Mouse (Mus musculus) adrenal gland, adult 2 months (tissue): ENCODE measurements at regions not wholly inside any gene's neighbourhood (a gene's known extent, or its start where the extent isn't known, plus 50 kb on each side); places are given as distances from the start of the nearest gene placed in this dataset.
"Not testable (repeated sequence)": the region's sequence is repeated elsewhere in the genome, so short reads cannot be mapped to it uniquely, and the experiment has no call there.

ENCODE experiments used
- DNase-seq: peaks from one replicate; pipeline ENCODE4 v3.0.0; 2021

DNA sequence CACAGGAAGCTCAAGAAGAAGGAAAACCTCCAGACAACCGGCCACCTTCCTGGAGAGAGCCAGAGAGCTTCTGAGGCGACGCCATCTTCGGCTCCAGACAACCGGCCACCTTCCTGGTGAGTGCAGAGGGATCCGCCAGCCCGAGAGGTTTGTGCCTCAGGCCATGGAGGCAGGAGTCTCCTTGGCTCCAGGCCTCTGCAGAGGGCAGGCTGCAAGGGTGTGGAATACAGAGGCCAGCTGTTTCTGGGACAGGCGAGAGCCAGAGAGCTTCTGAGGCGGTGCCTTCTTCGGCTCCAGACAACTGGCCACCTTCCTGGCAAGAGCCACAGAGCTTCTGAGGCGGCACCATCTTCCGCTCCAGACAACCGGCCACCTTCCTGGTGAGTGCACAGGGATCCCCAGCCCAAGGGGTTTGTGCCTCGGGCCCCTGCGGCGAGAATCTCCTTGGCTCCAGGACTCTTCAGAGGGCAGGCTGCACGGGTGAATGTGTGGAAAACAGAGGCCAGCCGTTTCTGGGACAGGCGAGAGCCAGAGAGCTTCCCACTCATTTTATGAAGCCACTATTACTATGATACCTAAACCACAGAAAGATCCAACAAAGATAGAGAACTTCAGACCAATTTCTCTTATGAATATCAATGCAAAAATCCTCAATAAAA, 441.4 kb downstream of the Arl6ip6 start:
- not testable (repeated sequence) for DNase-seq

DNA sequence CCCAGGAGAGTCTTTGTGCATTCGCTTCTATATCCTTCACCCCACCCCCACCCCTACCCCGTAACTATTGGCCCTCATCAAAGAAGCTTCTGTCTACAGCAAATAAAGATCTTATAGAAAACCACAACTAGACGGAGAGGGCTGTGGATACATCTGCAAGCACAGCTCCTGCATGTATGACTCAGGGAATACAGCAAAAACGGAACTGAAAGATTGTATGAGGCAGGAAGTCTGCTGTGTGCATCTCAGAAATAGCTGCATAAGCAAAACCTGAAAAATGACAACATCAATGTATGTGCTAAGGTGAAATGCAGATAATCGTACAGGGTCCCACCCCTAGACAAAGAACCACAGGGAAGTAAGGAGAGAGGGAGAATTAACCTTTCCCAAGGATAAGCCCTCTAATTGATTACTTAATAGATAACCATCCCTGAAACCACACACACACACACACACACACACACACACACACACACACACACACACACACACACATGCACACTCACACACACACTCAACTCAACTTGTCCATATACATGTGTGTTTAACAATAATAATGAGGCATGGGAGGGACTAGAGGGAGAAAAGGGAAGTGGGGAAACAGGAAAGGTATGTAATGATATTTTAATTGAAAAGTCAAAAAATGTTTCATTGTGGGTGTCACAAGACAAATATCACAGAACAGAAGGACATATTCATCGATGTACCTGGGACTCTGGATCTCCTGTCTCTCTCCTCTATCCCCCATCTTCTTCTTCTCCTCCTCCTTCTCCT, 416.6 kb downstream of the Rprm start:
- DNase-seq = no peak

DNA sequence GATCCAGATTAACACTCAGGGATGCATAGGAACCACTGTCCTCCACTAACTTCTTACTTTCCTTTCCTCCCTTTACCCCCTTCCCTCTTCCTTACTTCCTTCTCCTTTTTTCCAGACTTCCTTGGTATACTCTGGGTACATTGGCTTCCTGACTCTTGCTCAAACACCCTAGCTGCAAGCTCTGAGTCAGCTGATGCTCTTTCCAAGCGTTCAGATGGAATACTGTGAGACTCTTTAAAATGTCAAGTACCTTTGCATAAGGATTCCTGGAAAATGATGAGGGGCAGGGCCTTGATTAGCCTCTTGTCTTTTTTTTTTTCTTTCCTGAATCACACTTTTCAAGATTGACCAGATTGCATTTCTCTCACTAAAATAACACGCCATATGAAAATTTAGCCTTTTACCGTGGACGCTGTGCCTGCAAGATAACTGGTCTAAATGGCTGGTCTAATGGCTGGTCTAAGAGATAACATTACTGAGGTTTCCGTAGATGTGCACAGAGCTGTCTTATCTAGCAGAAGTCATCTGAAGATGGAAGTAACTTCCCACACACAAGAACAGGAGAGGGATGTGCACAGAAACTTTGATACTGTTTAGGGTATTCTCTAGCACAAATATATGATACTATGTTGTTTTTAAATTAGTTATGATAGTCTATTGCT, 404.9 kb downstream of the Rprm start:
- no peak for DNase-seq

DNA sequence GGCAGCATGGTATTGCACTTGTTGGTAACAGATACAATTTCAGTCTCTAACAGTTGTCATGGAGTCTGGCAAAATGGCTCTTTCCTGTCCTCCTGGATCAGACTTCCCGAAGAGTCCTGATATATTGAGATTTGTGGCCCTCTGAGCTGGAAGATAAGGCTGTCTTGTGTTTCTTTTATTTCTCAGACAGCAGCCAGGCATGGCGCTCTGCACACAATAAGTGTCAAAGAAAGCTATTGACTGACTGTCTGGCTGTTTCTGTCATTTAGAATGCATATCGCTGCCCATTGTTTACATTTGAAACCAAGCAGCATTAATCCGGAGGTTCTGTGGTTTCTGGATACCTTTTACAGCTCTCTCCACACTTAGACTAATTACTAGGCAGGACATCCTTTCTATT, 402.8 kb downstream of the Rprm start:
- DNase-seq = no peak

DNA sequence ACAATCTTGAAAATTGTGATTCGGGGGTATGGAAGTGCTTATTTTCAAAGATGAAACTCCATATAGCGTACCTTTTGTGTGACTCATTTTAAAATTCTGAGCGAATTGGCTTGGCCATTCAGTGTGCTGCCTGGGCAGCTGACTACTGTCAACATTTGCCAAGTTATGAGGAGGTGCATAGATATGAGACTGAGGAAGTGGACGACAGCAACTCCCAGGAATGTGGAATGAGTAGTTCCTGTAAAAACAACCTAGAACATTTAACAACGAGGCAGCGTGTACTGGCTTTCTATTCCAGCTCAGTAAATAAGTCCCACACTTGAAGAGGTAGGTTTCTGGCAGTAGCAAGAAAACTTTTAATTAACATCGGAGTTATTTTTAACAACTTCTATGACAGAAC, 398.1 kb downstream of the Rprm start:
- DNase-seq = no peak

DNA sequence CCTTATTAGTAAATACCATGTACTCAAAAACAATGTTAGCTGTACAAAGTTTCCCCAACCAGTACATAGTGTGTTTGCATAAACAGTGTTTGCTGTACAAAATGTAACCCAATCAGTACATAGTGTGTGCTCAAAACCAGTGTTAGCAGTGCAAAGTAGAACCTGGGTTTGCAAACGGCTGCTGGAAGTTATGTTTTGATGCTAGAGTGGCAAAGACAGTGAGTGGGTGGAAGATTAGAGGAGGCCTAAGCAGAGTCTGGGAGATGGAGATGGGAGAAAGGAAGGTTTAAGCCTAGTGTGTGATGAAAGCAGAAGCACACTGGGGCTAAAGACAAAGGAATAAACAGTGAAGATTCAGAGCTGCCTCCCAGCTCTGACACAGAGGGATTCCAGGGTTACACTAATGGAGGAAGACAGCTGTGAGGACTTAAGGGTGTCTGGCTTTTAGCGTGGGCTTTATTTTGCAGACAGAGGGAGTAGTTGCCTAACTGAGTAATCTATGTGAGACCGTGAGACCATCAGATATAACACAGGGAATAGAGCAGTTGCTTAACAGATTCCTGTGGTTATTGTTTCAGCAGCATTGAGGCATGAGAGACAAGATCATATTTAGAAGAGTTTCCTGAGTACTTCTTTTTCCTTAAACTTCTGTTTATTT, 396.0 kb downstream of the Rprm start:
- DNase-seq = no peak

DNA sequence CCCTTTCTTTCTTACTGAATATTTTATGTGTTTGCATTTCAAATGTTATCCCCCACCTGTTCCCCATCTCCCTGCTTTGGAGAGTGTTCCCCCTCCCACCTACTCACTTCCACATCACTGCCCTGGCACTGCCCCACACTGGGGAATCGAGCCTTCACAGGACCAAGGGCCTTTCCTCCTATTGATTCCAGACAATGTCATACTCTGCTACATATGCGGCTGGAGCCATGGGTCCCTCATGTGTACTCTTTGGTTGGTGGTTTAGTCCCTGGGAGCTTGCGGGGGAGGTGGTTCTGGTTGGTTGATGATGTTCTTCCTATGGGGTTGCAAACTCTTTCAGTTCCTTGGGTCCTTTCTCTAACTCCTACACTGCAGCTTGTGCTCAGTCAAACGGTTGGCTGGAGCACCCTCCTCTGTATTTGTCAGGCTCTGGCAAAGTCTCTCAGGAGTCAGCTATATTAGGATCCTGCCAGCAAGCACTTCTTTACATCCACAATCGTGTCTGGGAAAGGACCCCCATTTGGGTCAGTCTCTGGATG, 393.7 kb downstream of the Rprm start:
- no peak for DNase-seq

DNA sequence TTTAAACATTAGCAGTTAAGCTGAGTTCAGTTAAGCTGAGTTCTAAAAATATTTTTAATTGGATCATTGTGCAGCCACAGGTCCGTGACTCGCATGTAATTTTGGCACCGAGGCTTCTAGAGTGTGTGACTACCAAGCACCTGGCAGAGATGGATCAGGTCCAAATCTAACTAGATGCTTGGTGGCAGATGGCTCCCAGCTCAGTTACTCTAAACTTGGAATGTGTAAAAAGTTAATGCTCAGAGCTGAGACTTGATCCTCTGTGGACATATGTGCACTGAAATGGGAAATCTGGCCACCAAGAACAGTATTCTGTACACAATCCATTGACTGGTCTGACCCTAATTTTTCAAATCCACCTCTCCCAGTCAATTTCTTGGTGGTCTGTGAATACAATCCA, 374.1 kb downstream of the Rprm start:
- DNase-seq = no peak

DNA sequence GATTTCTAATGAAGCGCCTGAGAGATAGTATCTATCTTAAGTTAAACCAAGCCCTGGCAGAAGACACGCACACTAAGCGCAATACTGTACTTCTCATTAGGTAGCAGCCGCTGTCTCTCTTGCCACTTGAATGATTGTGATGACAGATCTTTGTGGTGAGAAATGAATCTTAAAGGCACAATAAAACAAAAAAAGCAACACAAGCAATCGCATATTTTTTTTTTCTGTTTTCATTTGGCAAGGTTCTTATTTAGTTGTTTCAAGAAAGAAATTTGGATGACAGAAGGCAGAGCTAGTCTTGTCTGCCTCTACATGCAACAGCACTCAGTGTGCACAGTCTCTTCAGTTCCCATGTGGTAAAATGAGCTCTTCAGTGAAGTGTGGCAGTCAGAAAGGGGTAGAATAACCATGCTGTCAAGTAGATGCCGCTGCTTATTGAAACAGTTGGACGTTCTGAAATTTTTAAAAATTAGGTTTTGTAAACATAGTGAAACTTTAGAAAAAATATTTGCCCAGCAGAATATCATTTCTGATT, 372.2 kb downstream of the Rprm start:
- no peak for DNase-seq

DNA sequence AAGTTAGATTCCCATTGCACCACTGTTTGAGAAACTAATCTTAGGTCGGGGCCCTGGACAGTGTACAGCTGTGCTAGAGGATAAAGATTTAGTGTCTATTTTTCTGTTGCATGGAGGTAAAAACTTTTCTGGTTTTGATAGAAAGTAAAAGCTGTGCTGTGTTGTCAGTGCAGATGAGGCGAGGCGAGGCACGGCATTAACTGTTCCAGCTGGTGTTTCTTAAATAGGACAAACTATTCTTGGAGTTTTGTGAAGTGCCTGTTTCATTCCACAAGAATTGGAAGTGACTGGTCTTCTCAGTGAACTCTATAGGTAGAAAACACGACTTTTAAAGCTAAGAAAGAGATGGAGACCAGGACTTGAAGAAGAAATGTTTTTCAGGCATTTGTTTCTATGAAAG, 370.3 kb downstream of the Rprm start:
- DNase-seq = no peak

DNA sequence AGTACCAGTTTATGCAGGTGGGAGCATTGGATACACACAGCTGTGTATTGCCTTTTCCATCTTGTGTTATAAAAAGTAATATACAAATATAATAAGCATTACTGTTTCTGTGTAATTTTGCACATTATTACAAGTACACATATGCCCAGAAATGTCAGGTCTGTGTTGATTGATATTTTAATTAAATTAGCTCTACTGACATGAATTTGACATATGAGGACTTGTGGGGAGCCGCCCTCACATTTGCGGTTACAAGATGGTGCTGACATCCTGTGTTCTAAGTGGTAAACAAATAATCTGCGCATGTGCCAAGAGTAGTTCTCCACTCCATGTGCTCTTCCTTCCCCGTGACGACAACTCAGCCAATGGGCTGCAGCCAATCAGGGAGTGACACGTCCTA, 362.1 kb downstream of the Rprm start:
- DNase-seq = no peak

DNA sequence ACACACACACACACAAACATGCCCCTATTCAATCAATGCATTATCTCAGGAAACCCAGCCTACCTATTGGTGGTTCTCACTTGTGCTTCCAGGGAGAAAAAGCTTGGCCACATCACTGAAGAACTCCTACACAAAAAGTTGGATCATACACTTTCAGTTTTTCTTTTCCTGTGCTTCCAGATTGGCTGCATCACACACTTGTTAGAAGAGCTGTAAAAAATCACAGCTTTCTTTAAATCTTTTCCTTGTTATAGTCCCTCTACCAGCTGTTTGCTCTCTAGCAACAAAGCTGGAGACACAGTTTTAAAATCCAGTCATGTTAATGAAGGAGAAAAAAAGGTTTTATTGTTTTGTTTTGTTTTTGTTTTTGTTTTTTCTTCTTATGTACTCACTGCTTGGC, 356.7 kb downstream of the Rprm start:
- no peak for DNase-seq

DNA sequence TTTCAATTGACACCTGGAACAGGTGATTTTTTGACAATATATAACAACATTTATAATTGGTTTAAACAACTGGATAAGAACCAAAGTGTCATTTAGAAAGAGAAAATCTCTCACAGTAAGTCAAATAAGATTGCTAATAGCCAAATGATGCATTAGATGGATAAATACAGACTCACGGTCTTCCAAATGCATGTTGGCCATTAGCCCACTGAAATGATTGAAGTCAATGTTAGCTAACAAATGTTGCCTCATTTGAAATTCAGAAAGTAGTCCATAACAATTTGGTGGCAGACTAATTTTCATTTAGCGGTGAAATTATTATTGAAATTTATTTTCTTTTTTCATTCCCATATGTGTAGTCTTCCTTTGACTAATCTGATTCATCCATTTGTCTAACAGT, 354.9 kb downstream of the Rprm start:
- no peak for DNase-seq

DNA sequence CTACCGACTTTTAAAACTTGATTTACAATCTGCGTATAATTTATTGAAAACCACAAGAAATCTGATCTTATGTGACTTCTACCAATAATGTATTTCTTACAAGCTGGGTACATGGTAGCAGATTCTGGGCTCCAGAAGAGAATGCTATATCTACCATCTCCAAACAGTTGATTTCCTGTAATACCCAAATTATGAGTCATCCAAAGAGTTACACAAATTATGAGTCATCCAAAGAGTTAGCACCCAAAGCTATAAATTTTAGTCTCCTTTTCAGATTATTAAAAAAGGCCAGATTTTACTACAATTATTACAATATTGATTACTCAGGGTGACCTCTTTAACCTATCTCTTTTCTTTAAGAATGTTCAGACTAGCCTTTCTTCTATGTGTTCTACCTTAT, 321.9 kb downstream of the Rprm start:
- no peak for DNase-seq

DNA sequence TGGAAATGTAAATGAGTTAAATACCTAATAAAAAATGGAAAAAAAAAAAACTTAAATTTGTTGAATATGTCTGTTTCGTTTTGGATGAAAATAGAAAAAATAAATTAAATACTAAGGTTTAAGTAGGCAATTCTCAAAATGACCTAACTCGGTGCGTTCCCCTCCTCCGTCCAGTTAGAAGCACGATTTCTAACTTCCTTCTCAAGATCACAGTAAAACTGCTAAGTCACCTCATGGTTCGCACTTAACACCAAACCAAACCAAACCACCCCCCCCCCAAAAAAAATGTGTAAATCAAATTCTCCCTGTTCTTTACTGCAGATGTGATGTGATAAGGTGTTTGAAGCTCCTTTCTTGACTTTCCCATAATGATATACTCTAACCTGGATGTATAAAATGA, 303.3 kb downstream of the Rprm start:
- not testable (repeated sequence) for DNase-seq

DNA sequence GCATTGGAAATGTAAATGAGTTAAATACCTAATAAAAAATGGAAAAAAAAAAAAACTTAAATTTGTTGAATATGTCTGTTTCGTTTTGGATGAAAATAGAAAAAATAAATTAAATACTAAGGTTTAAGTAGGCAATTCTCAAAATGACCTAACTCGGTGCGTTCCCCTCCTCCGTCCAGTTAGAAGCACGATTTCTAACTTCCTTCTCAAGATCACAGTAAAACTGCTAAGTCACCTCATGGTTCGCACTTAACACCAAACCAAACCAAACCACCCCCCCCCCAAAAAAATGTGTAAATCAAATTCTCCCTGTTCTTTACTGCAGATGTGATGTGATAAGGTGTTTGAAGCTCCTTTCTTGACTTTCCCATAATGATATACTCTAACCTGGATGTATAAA, 296.8 kb downstream of the Rprm start:
- DNase-seq = not testable (repeated sequence)

DNA sequence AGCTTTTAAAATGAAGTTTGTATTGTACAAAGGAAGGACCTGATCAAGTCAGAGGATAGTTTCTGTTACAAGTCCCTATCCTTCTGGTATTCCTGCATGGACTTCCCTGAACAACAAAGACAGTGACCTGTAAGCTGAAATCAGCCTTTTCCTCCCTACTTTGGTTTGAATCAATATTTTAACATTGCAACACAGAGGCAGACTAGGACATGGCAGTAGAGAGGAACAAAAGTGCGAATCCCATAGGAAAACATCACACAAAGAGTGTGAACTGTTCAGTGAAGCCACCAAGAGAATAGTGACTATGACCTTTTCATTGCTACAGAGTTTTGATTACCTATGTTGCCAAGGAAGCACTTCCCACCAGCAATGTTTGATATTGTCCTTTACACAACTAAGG, 288.7 kb downstream of the Rprm start:
- no peak for DNase-seq

DNA sequence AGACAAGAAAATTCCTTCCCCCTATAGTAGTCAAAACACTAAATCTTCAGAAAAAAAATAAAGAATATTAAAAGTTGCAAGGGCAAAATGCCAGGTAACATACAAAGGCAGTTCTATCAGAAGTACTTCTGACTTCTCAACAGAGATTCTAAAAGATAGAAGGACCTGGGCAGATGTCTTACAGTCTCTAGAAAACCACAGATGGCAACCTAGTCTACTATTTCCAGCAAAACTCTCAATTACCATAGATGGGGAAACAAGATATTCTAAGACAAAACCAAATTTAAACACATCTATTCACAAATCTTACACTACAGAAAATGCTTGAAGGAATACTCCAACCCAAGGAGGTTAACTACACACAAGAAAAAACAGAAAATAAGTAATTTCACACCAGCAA, 281.7 kb downstream of the Rprm start:
- DNase-seq = no peak

DNA sequence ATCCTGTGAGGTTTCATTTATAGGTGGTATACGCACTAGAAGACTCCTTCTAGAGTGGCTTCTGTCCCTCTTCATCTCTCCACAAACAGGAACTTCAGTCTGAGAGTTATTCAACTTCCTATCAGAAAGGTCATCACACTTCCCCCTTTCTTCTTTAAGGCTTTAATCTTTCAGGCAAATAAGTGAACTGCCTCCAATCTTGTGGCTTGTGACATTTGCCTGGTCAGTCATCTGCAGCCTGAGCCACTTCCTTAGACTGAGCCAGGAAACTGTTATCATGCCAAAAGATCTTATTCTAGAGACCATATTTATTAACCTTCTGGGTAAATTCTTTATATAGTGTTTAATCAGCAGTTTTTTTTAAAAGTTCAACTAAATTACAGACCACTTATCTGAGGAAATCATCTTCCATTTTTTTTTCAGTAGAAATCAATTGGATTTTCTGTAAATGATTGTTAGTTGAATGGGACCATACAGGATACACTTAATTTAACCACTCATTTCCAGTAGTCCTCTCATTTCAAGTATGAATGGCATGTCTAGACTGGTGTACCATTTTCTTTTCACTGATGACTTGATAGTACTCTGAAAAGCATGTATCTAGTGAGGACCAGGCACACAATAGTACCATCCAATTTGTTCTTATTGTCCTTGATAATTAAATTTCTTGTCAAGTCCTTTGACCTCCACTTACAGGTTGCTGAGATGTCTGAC, 234.4 kb downstream of the Rprm start:
- DNase-seq = no peak
